Mouse (Mus musculus): ENCODE data around the gene Olfr1393. TPM values are rescaled to one million over a fixed set of nuclear protein-coding genes. Genes with fewer than 3 reads are reported as not detected.
A peak's percentile ranks its signal among the peaks of the same experiment; 100 is the strongest.

The Olfr1393 gene
- polyA plus RNA-seq, 1 experiment: not detected

DNA sequence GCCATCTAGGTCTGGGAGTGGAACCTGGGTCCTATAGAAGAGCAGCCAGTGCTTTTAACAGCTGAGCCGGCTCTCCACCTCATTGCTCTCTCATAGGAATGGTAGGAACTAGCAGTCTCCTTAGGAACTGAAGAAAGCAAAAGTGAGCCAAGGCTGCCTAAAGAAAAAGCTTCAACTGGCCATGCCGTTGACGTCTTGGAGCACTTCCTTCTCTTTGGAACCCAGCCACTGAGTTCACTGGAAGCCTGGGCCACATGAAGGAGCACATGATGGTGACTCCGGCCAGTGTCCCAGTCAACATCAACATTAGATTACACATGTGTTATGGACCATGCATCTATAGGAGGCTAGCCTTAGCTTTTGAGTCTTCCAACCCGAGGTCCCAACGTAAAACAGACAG is 25.1 kb upstream of the Olfr1393 start:
- Histone ChIP-seq H3K9me3 (replicated peaks; ENCODE audit: control insufficient read depth, insufficient read depth, low read length, poor library complexity, severe bottlenecking) (no peaks in the 10 kb centered on the region), H3K27me3 (ENCODE audit: control insufficient read depth, insufficient read depth, low read length, poor library complexity, severe bottlenecking) (no peaks in the 10 kb centered on the region), H3K36me3 (ENCODE audit: control insufficient read depth, insufficient read depth, low read length, poor library complexity, severe bottlenecking) (no peaks in the 10 kb centered on the region), H3K4me1 (ENCODE audit: control insufficient read depth, insufficient read depth, low read length) (peaks cover 1% of the 10 kb centered on the region), H3K4me3 (ENCODE audit: low read depth, low read length) (no peak overlapping the region), H3K9ac (ENCODE audit: low read depth, poor library complexity, severe bottlenecking) (no peak overlapping the region), H3K27ac (ENCODE audit: insufficient read depth, low read length) (no peak overlapping the region)
- TF ChIP-seq POLR2A (IDR thresholded peaks at IDR 0.05; ENCODE audit: insufficient read depth, low read length) (no peak), EP300 (IDR thresholded peaks at IDR 0.05; ENCODE audit: insufficient read depth, low read depth, low read length) (no peak), CTCF (IDR thresholded peaks at IDR 0.05; ENCODE audit: low read depth, low read length) (no peak)

DNA sequence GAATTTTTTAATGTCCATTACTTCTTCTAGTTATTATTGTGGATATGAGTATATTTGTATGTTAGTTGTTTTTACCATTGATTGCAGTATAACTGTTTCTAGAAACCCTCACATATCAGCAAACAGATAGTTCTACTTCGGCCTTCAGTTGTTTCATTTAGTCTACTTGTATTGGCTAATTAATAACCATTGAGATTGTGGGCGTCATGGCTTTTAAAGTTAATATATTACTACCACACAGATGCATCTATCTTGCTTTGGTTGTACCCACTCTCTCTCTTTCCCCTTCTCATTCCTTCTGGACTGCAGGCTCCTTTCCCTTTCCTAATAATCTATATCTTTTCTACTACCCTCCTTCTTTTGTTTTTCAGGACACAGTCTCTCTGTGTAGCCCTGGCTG is 18.8 kb upstream of the Olfr1393 start:
- no peak overlapping the region for H3K4me3 ChIP-seq (ENCODE audit: low read depth, low read length)
- H3K9ac ChIP-seq (ENCODE audit: low read depth, poor library complexity, severe bottlenecking): no peak overlapping the region
- TF ChIP-seq CTCF (IDR thresholded peaks at IDR 0.05; ENCODE audit: low read depth, low read length) (no peak), EP300 (IDR thresholded peaks at IDR 0.05; ENCODE audit: insufficient read depth, low read depth, low read length) (no peak), POLR2A (IDR thresholded peaks at IDR 0.05; ENCODE audit: insufficient read depth, low read length) (no peak)
- no peaks in the 10 kb centered on the region for H3K27me3 ChIP-seq (ENCODE audit: control insufficient read depth, insufficient read depth, low read length, poor library complexity, severe bottlenecking)
- no peaks in the 10 kb centered on the region for H3K36me3 ChIP-seq (ENCODE audit: control insufficient read depth, insufficient read depth, low read length, poor library complexity, severe bottlenecking)
- no peak overlapping the region for H3K27ac ChIP-seq (ENCODE audit: insufficient read depth, low read length)
- H3K9me3 ChIP-seq (replicated peaks; ENCODE audit: control insufficient read depth, insufficient read depth, low read length, poor library complexity, severe bottlenecking): no peaks in the 10 kb centered on the region
- no peaks in the 10 kb centered on the region for H3K4me1 ChIP-seq (ENCODE audit: control insufficient read depth, insufficient read depth, low read length)

DNA sequence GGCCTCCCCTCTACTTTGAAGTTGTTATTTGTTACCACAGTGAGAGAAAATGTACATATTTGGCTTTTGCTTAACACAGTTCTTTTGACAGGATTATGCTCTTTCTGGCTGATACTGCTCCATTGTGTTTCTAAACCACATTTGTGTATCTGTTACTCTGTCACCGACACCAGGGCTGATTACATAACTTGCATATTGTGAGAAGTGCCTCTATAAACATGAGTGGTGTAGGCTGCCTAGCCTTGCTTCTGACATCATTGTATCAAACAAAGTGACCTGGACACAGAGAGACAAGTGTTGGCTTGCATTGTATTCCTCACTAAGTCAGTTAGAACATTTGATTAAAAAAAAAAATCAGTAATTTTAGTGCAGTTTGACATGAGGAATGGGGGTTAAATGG is 18.3 kb upstream of the Olfr1393 start:
- Histone ChIP-seq H3K27me3 (ENCODE audit: control insufficient read depth, insufficient read depth, low read length, poor library complexity, severe bottlenecking) (no peaks in the 10 kb centered on the region), H3K9me3 (replicated peaks; ENCODE audit: control insufficient read depth, insufficient read depth, low read length, poor library complexity, severe bottlenecking) (no peaks in the 10 kb centered on the region), H3K36me3 (ENCODE audit: control insufficient read depth, insufficient read depth, low read length, poor library complexity, severe bottlenecking) (no peaks in the 10 kb centered on the region), H3K4me3 (ENCODE audit: low read depth, low read length) (no peak overlapping the region), H3K9ac (ENCODE audit: low read depth, poor library complexity, severe bottlenecking) (no peak overlapping the region), H3K27ac (ENCODE audit: insufficient read depth, low read length) (no peak overlapping the region), H3K4me1 (ENCODE audit: control insufficient read depth, insufficient read depth, low read length) (no peaks in the 10 kb centered on the region)
- TF ChIP-seq EP300 (IDR thresholded peaks at IDR 0.05; ENCODE audit: insufficient read depth, low read depth, low read length) (no peak), CTCF (IDR thresholded peaks at IDR 0.05; ENCODE audit: low read depth, low read length) (no peak), POLR2A (IDR thresholded peaks at IDR 0.05; ENCODE audit: insufficient read depth, low read length) (no peak)

DNA sequence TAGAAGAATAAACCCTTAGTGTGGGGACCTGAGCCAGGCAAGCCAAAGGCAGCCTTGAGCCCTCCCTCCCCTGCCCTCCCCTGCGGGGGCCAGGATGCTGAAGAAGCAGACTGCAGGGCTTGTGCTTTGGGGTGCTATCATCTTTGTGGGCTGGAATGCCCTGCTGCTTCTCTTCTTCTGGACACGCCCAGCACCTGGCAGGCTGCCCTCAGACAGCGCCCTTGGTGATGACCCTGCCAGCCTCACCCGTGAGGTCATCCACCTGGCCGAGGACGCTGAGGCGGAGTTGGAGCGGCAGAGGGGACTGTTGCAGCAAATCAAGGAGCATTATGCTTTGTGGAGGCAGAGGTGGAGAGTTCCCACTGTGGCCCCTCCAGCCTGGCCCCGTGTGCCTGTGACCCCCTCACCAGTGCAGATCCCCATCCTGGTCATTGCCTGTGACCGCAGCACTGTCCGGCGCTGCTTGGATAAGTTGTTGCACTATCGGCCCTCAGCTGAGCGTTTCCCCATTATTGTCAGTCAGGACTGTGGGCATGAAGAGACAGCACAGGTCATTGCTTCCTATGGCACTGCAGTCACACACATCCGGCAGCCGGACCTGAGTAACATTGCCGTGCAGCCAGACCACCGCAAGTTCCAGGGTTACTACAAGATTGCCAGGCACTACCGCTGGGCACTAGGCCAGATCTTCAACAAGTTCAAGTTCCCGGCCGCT is 17.3 kb upstream of the Olfr1393 start:
- TF ChIP-seq POLR2A (IDR thresholded peaks at IDR 0.05; ENCODE audit: insufficient read depth, low read length): no peak
- TF ChIP-seq CTCF (IDR thresholded peaks at IDR 0.05; ENCODE audit: low read depth, low read length): no peak
- TF ChIP-seq EP300 (IDR thresholded peaks at IDR 0.05; ENCODE audit: insufficient read depth, low read depth, low read length): no peak

DNA sequence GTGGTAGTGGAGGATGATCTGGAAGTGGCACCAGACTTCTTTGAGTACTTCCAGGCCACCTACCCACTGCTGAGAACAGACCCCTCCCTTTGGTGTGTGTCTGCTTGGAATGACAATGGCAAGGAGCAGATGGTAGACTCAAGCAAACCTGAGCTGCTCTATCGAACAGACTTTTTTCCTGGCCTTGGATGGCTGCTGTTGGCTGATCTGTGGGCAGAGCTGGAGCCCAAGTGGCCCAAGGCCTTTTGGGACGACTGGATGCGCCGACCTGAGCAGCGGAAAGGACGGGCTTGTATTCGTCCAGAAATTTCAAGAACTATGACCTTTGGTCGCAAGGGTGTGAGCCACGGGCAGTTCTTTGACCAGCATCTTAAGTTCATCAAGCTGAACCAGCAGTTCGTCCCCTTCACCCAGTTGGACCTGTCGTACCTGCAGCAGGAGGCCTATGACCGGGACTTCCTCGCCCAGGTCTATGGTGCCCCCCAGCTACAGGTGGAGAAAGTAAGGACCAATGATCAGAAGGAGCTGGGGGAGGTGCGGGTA is 16.7 kb upstream of the Olfr1393 start:
- no peaks in the 10 kb centered on the region for H3K9me3 ChIP-seq (replicated peaks; ENCODE audit: control insufficient read depth, insufficient read depth, low read length, poor library complexity, severe bottlenecking)
- no peak overlapping the region for H3K27ac ChIP-seq (ENCODE audit: insufficient read depth, low read length)
- TF ChIP-seq EP300 (IDR thresholded peaks at IDR 0.05; ENCODE audit: insufficient read depth, low read depth, low read length): no peak
- TF ChIP-seq POLR2A (IDR thresholded peaks at IDR 0.05; ENCODE audit: insufficient read depth, low read length): no peak
- TF ChIP-seq CTCF (IDR thresholded peaks at IDR 0.05; ENCODE audit: low read depth, low read length): no peak
- no peaks in the 10 kb centered on the region for H3K4me1 ChIP-seq (ENCODE audit: control insufficient read depth, insufficient read depth, low read length)
- no peaks in the 10 kb centered on the region for H3K27me3 ChIP-seq (ENCODE audit: control insufficient read depth, insufficient read depth, low read length, poor library complexity, severe bottlenecking)
- no peaks in the 10 kb centered on the region for H3K36me3 ChIP-seq (ENCODE audit: control insufficient read depth, insufficient read depth, low read length, poor library complexity, severe bottlenecking)
- peak overlapping the region; percentile 13 for H3K4me3 ChIP-seq (ENCODE audit: low read depth, low read length)
- no peak overlapping the region for H3K9ac ChIP-seq (ENCODE audit: low read depth, poor library complexity, severe bottlenecking)

More for the DNA sequence above, 17.3 kb upstream of the Olfr1393 start:
- no peaks in the 10 kb centered on the region for H3K9me3 ChIP-seq (replicated peaks; ENCODE audit: control insufficient read depth, insufficient read depth, low read length, poor library complexity, severe bottlenecking)
- no peaks in the 10 kb centered on the region for H3K4me1 ChIP-seq (ENCODE audit: control insufficient read depth, insufficient read depth, low read length)
- H3K4me3 ChIP-seq (ENCODE audit: low read depth, low read length): peak overlapping the region; percentile 13
- no peaks in the 10 kb centered on the region for H3K27me3 ChIP-seq (ENCODE audit: control insufficient read depth, insufficient read depth, low read length, poor library complexity, severe bottlenecking)
- H3K27ac ChIP-seq (ENCODE audit: insufficient read depth, low read length): no peak overlapping the region
- H3K36me3 ChIP-seq (ENCODE audit: control insufficient read depth, insufficient read depth, low read length, poor library complexity, severe bottlenecking): no peaks in the 10 kb centered on the region
- no peak overlapping the region for H3K9ac ChIP-seq (ENCODE audit: low read depth, poor library complexity, severe bottlenecking)

DNA sequence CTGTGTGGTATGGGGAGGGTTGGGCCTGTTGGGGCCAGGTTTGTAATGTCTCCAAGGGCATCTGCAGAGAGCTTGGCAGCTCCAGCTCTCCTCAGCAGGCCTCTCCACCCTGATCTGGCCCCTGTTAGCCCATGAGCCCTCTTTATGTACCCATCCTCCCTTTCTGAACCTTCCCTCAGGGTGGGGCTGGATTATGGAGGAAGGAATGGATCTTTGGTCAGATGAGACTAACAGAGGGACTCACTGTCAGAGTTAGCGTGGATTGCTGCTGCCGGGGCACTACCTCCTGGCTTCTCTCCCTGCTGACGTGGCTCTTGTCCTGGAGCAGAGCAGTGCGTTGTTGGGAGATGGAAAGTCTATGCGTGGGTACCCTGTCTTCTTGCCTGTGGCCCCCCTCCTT is 15.8 kb upstream of the Olfr1393 start:
- Histone ChIP-seq H3K4me3 (ENCODE audit: low read depth, low read length) (no peak overlapping the region), H3K27me3 (ENCODE audit: control insufficient read depth, insufficient read depth, low read length, poor library complexity, severe bottlenecking) (no peaks in the 10 kb centered on the region), H3K27ac (ENCODE audit: insufficient read depth, low read length) (no peak overlapping the region), H3K9me3 (replicated peaks; ENCODE audit: control insufficient read depth, insufficient read depth, low read length, poor library complexity, severe bottlenecking) (no peaks in the 10 kb centered on the region), H3K4me1 (ENCODE audit: control insufficient read depth, insufficient read depth, low read length) (no peaks in the 10 kb centered on the region), H3K9ac (ENCODE audit: low read depth, poor library complexity, severe bottlenecking) (no peak overlapping the region), H3K36me3 (ENCODE audit: control insufficient read depth, insufficient read depth, low read length, poor library complexity, severe bottlenecking) (no peaks in the 10 kb centered on the region)
- TF ChIP-seq EP300 (IDR thresholded peaks at IDR 0.05; ENCODE audit: insufficient read depth, low read depth, low read length): no peak
- no peak for TF ChIP-seq POLR2A (IDR thresholded peaks at IDR 0.05; ENCODE audit: insufficient read depth, low read length)
- TF ChIP-seq CTCF (IDR thresholded peaks at IDR 0.05; ENCODE audit: low read depth, low read length): no peak
